Mouse (Mus musculus) limb, embryonic 13.5 days (tissue): ENCODE measurements around the gene Dppa3. TPM values are rescaled to one million over a fixed set of nuclear protein-coding genes. Genes with fewer than 3 reads are reported as not detected.
A peak's percentile ranks its signal among the peaks of the same experiment; 100 is the strongest.
"Not testable (repeated sequence)": the region's sequence is repeated elsewhere in the genome, so short reads cannot be mapped to it uniquely, and the experiment has no call there.

Experiments used
- ATAC-seq: fragments of 200-750 bp; cut with Nextera tagmentation; 2 replicates; pipeline ENCODE4 v1.8.0; 2017; ENCODE audit warnings: low read depth, moderate number of reproducible peaks, moderate TSS enrichment; ENCODE audit not compliant: low FRiP score
- H3K27ac ChIP-seq: fragments of 300-500 bp; sonication (generic); 2 replicates; pipeline ENCODE4 v1.5.1; 2015; ENCODE audit warnings: inconsistent platforms, mild to moderate bottlenecking, moderate library complexity
- H3K27me3 ChIP-seq: fragments of 300-500 bp; sonication (generic); 2 replicates; pipeline ENCODE4 v1.6.1; 2015; ENCODE audit warnings: mild to moderate bottlenecking, inconsistent platforms
- H3K36me3 ChIP-seq: fragments of 300-500 bp; sonication (generic); 2 replicates; pipeline ENCODE4 v1.6.1; 2015; ENCODE audit warnings: inconsistent platforms, mild to moderate bottlenecking, moderate library complexity
- H3K4me1 ChIP-seq: fragments of 300-500 bp; sonication (generic); 2 replicates; pipeline ENCODE4 v1.6.1; 2015; ENCODE audit warnings: inconsistent platforms
- H3K4me2 ChIP-seq: fragments of 300-500 bp; sonication (generic); replicated peaks from 2 replicates; pipeline ENCODE4 v1.6.1; 2015; ENCODE audit warnings: inconsistent platforms, mild to moderate bottlenecking, moderate library complexity
- H3K4me3 ChIP-seq: fragments of 300-500 bp; sonication (generic); 2 replicates; pipeline ENCODE4 v1.5.1; 2015; ENCODE audit warnings: moderate library complexity, mild to moderate bottlenecking, inconsistent platforms
- H3K9ac ChIP-seq: fragments of 300-500 bp; sonication (generic); 2 replicates; pipeline ENCODE4 v1.6.1; 2015; ENCODE audit warnings: mild to moderate bottlenecking, inconsistent platforms
- H3K9me3 ChIP-seq: fragments of 300-500 bp; sonication (generic); 2 replicates; pipeline ENCODE4 v1.6.1; 2016; ENCODE audit warnings: inconsistent platforms
- WGBS: fragments of 180-500 bp; shearing (Covaris S2); methylation state at CpG from one replicate; pipeline ENCODE4 v1.1.7; 2015; 5-methylcytosine and 5-hydroxymethylcytosine counted together
- polyA plus RNA-seq: library from polyadenylated mRNA; unstranded; fragments of >200 nt; fragmentation: Nextera tagmentation; extraction: Ambion mirVana; gene quantifications from 2 replicates; pipeline ENCODE4 v1.2.1, GENCODE M21; 2015

Dppa3 gene
- polyA plus RNA-seq, 1 experiment from 2014 or later: not detected

- H3K4me2 ChIP-seq: no peak overlapping the region
- H3K9me3 ChIP-seq: no peaks in the 10 kb centered on the region
- no peaks in the 10 kb centered on the region for H3K27me3 ChIP-seq
- H3K4me3 ChIP-seq: no peak overlapping the region
- no peak overlapping the region for H3K27ac ChIP-seq
- H3K4me1 ChIP-seq: no peaks in the 10 kb centered on the region
- H3K9ac ChIP-seq: no peak overlapping the region
- ATAC-seq: no peak
- no peaks in the 10 kb centered on the region for H3K36me3 ChIP-seq
- 30% methylated on average over 3 of the region's 3 CpGs for WGBS
Measured at GRCm38 (mm10) chr6:122616022-122616421, 10.2 kb upstream of the Dppa3 start.

- 90% methylated on average over 6 of the region's 6 CpGs for WGBS
- no peaks in the 10 kb centered on the region for H3K9me3 ChIP-seq
- no peaks in the 10 kb centered on the region for H3K36me3 ChIP-seq
- ATAC-seq: no peak
- H3K4me2 ChIP-seq: no peak overlapping the region
- no peaks in the 10 kb centered on the region for H3K27me3 ChIP-seq
- no peak overlapping the region for H3K9ac ChIP-seq
- no peak overlapping the region for H3K4me3 ChIP-seq
- no peaks in the 10 kb centered on the region for H3K4me1 ChIP-seq
- no peak overlapping the region for H3K27ac ChIP-seq
Measured at GRCm38 (mm10) chr6:122621066-122621465, 5.1 kb upstream of the Dppa3 start.

GRCm38 (mm10) chr6:122624480-122624879, 1.7 kb upstream of the Dppa3 start:
- no peak overlapping the region for H3K9ac ChIP-seq
- no peak overlapping the region for H3K27ac ChIP-seq
- H3K4me2 ChIP-seq: no peak overlapping the region
- peaks cover 19% of the 10 kb centered on the region for H3K27me3 ChIP-seq
- H3K36me3 ChIP-seq: no peaks in the 10 kb centered on the region
- H3K4me1 ChIP-seq: no peaks in the 10 kb centered on the region
- 52% methylated on average over 5 of the region's 5 CpGs for WGBS
- no peaks in the 10 kb centered on the region; the same call in 1 of the 2 replicates for H3K9me3 ChIP-seq
- no peak for ATAC-seq
- no peak overlapping the region for H3K4me3 ChIP-seq

- no peaks in the 10 kb centered on the region for H3K36me3 ChIP-seq
- no peak overlapping the region for H3K9ac ChIP-seq
- H3K4me1 ChIP-seq: no peaks in the 10 kb centered on the region
- H3K9me3 ChIP-seq: no peaks in the 10 kb centered on the region; the same call in 1 of the 2 replicates
- no peak overlapping the region for H3K4me3 ChIP-seq
- 82% methylated on average over 4 of the region's 4 CpGs for WGBS
- H3K4me2 ChIP-seq: no peak overlapping the region
- no peak for ATAC-seq
- no peak overlapping the region for H3K27ac ChIP-seq
- peaks cover 19% of the 10 kb centered on the region for H3K27me3 ChIP-seq
Measured at GRCm38 (mm10) chr6:122625156-122625555, 1.1 kb upstream of the Dppa3 start.

GRCm38 (mm10) chr6:122627469-122628108, 1.4 kb downstream of the Dppa3 start:
- Histone ChIP-seq H3K9ac (no peak overlapping the region), H3K4me3 (peak overlapping the region; percentile 19), H3K4me2 (peak overlapping the region; percentile 42), H3K27ac (no peak overlapping the region), H3K9me3 (no peaks in the 10 kb centered on the region; the same call in 1 of the 2 replicates), H3K4me1 (no peaks in the 10 kb centered on the region), H3K36me3 (no peaks in the 10 kb centered on the region), H3K27me3 (peaks cover 19% of the 10 kb centered on the region)
- WGBS: 34% methylated on average over 20 of the region's 20 CpGs
- no peak for ATAC-seq

GRCm38 (mm10) chr6:122633411-122633810, 7.2 kb downstream of the Dppa3 start:
- Histone ChIP-seq H3K9ac (no peak overlapping the region), H3K27ac (no peak overlapping the region), H3K4me3 (no peak overlapping the region), H3K9me3 (no peaks in the 10 kb centered on the region), H3K4me1 (no peaks in the 10 kb centered on the region), H3K36me3 (no peaks in the 10 kb centered on the region), H3K27me3 (peaks cover 6% of the 10 kb centered on the region), H3K4me2 (no peak overlapping the region)
- no peak for ATAC-seq
- 50% methylated on average over 9 of the region's 9 CpGs for WGBS

- Histone ChIP-seq H3K4me1 (no peaks in the 10 kb centered on the region), H3K9ac (no peak overlapping the region), H3K4me2 (no peak overlapping the region), H3K9me3 (no peaks in the 10 kb centered on the region), H3K27ac (no peak overlapping the region), H3K4me3 (no peak overlapping the region), H3K36me3 (no peaks in the 10 kb centered on the region), H3K27me3 (no peaks in the 10 kb centered on the region)
- no peak for ATAC-seq
- 82% methylated on average over 7 of the region's 7 CpGs for WGBS
Measured at GRCm38 (mm10) chr6:122635315-122635714, 9.1 kb downstream of the Dppa3 start.

GRCm38 (mm10) chr6:122636666-122637065, 10.5 kb downstream of the Dppa3 start:
- 61% methylated on average over 3 of the region's 3 CpGs for WGBS

GRCm38 (mm10) chr6:122637566-122637965, 11.4 kb downstream of the Dppa3 start:
- H3K27ac ChIP-seq, H3K9ac ChIP-seq, H3K27me3 ChIP-seq: not testable (repeated sequence)

More at GRCm38 (mm10) chr6:122636666-122637065, 10.5 kb downstream of the Dppa3 start:
- no peak overlapping the region for H3K27ac ChIP-seq
- no peaks in the 10 kb centered on the region for H3K36me3 ChIP-seq
- no peak overlapping the region for H3K4me2 ChIP-seq
- ATAC-seq: no peak
- no peaks in the 10 kb centered on the region for H3K27me3 ChIP-seq
- H3K4me1 ChIP-seq: no peaks in the 10 kb centered on the region
- H3K4me3 ChIP-seq: no peak overlapping the region
- no peak overlapping the region for H3K9ac ChIP-seq
- no peaks in the 10 kb centered on the region for H3K9me3 ChIP-seq

GRCm38 (mm10) chr6:122644196-122644595, 18.0 kb downstream of the Dppa3 start:
- H3K27ac ChIP-seq, H3K4me3 ChIP-seq, H3K27me3 ChIP-seq, ATAC-seq, H3K9ac ChIP-seq, H3K36me3 ChIP-seq, H3K9me3 ChIP-seq, H3K4me1 ChIP-seq, H3K4me2 ChIP-seq: not testable (repeated sequence)
- WGBS: 91% methylated on average over 21 of the region's 21 CpGs

More at GRCm38 (mm10) chr6:122637566-122637965, 11.4 kb downstream of the Dppa3 start:
- not testable (repeated sequence) for H3K4me3 ChIP-seq, H3K4me2 ChIP-seq, H3K4me1 ChIP-seq, ATAC-seq, H3K9me3 ChIP-seq, H3K36me3 ChIP-seq
- WGBS: 64% methylated on average over 4 of the region's 4 CpGs

GRCm38 (mm10) chr6:122649903-122650302, 23.7 kb downstream of the Dppa3 start:
- Histone ChIP-seq H3K4me1 (no peaks in the 10 kb centered on the region), H3K9ac (no peak overlapping the region), H3K4me2 (no peak overlapping the region), H3K4me3 (no peak overlapping the region), H3K9me3 (no peaks in the 10 kb centered on the region), H3K27ac (no peak overlapping the region), H3K27me3 (no peaks in the 10 kb centered on the region), H3K36me3 (no peaks in the 10 kb centered on the region)
- 78% methylated on average over 3 of the region's 3 CpGs for WGBS
- ATAC-seq: no peak

GRCm38 (mm10) chr6:122650398-122650980, 24.3 kb downstream of the Dppa3 start:
- H3K9me3 ChIP-seq: no peaks in the 10 kb centered on the region
- no peak overlapping the region for H3K9ac ChIP-seq
- no peaks in the 10 kb centered on the region for H3K4me1 ChIP-seq
- 61% methylated on average over 5 of the region's 5 CpGs for WGBS
- H3K27me3 ChIP-seq: no peaks in the 10 kb centered on the region
- no peak for ATAC-seq
- H3K4me3 ChIP-seq: no peak overlapping the region
- H3K36me3 ChIP-seq: no peaks in the 10 kb centered on the region
- no peak overlapping the region for H3K4me2 ChIP-seq
- no peak overlapping the region for H3K27ac ChIP-seq

- H3K9me3 ChIP-seq: no peaks in the 10 kb centered on the region
- ATAC-seq: no peak
- no peak overlapping the region for H3K4me2 ChIP-seq
- H3K4me1 ChIP-seq: no peaks in the 10 kb centered on the region
- H3K27ac ChIP-seq: no peak overlapping the region
- H3K9ac ChIP-seq: no peak overlapping the region
- no peaks in the 10 kb centered on the region for H3K27me3 ChIP-seq
- H3K36me3 ChIP-seq: no peaks in the 10 kb centered on the region
- 81% methylated on average over 6 of the region's 6 CpGs for WGBS
- no peak overlapping the region for H3K4me3 ChIP-seq
Measured at GRCm38 (mm10) chr6:122654301-122654700, 28.1 kb downstream of the Dppa3 start.
